Mouse (Mus musculus): ENCODE results near the gene Samd10. TPM values are rescaled to one million over a fixed set of nuclear protein-coding genes. Genes with fewer than 3 reads are reported as not detected.

Samd10 gene
- polyA plus RNA-seq, 1 experiment from 2014 or later: 12.4 TPM

GRCm38 (mm10) chr2:181582939-181583338, 16.1 kb downstream of the Samd10 start:
- Histone ChIP-seq H3K4me3 (no peak overlapping the region), H3K4me2 (no peak overlapping the region), H3K4me1 (replicated peaks) (peaks cover 28% of the 10 kb centered on the region), H3K27me3 (replicated peaks) (no peaks in the 10 kb centered on the region), H3K9ac (no peak overlapping the region), H3K9me3 (replicated peaks) (no peaks in the 10 kb centered on the region), H3K36me3 (peaks cover 43% of the 10 kb centered on the region), H3K27ac (ENCODE audit: poor library complexity, severe bottlenecking) (no peak overlapping the region)
- ATAC-seq (ENCODE audit: insufficient number of reproducible peaks, low FRiP score): no peak
- WGBS: 94% methylated on average over 1 of the region's 1 CpGs

- H3K4me1 ChIP-seq (replicated peaks): peaks cover 34% of the 10 kb centered on the region
- WGBS: 76% methylated on average over 2 of the region's 2 CpGs
- ATAC-seq (ENCODE audit: insufficient number of reproducible peaks, low FRiP score): no peak
- H3K27ac ChIP-seq (ENCODE audit: poor library complexity, severe bottlenecking): no peak overlapping the region
- peak overlapping the region; percentile 71 for H3K4me2 ChIP-seq
- no peak overlapping the region for H3K9ac ChIP-seq
- no peaks in the 10 kb centered on the region for H3K27me3 ChIP-seq (replicated peaks)
- H3K9me3 ChIP-seq (replicated peaks): no peaks in the 10 kb centered on the region
- H3K36me3 ChIP-seq: peaks cover 39% of the 10 kb centered on the region
- H3K4me3 ChIP-seq: no peak overlapping the region
These were observed 16.7 kb downstream of the Samd10 start for GRCm38 (mm10) chr2:181582358-181582757.

- ATAC-seq (ENCODE audit: insufficient number of reproducible peaks, low FRiP score): peak; percentile 86
These were observed 17.5 kb downstream of the Samd10 start for GRCm38 (mm10) chr2:181581402-181582120.

GRCm38 (mm10) chr2:181581016-181581401, 18.0 kb downstream of the Samd10 start:
- Histone ChIP-seq H3K27ac (ENCODE audit: poor library complexity, severe bottlenecking) (peak overlapping the region; percentile 96), H3K9me3 (replicated peaks) (no peaks in the 10 kb centered on the region), H3K9ac (peak overlapping the region; percentile 89), H3K4me2 (peak overlapping the region; percentile 71), H3K4me3 (peak overlapping the region; percentile 77), H3K4me1 (replicated peaks) (peaks cover 42% of the 10 kb centered on the region), H3K27me3 (replicated peaks) (no peaks in the 10 kb centered on the region), H3K36me3 (peaks cover 25% of the 10 kb centered on the region)
- peak; percentile 84 for ATAC-seq (ENCODE audit: insufficient number of reproducible peaks, low FRiP score)
- under 1% methylated on average over 11 of the region's 11 CpGs for WGBS

More at GRCm38 (mm10) chr2:181581402-181582120, 17.5 kb downstream of the Samd10 start:
- Histone ChIP-seq H3K9ac (peak overlapping the region; percentile 89), H3K4me1 (replicated peaks) (peaks cover 42% of the 10 kb centered on the region), H3K4me2 (peak overlapping the region; percentile 71), H3K27ac (ENCODE audit: poor library complexity, severe bottlenecking) (peak overlapping the region; percentile 96), H3K4me3 (peak overlapping the region; percentile 77), H3K9me3 (replicated peaks) (no peaks in the 10 kb centered on the region), H3K36me3 (peaks cover 31% of the 10 kb centered on the region), H3K27me3 (replicated peaks) (no peaks in the 10 kb centered on the region)
- WGBS: under 1% methylated on average over 49 of the region's 49 CpGs

- peaks cover 42% of the 10 kb centered on the region for H3K4me1 ChIP-seq (replicated peaks)
- H3K9ac ChIP-seq: peak overlapping the region; percentile 89
- no peaks in the 10 kb centered on the region for H3K9me3 ChIP-seq (replicated peaks)
- H3K27ac ChIP-seq (ENCODE audit: poor library complexity, severe bottlenecking): peak overlapping the region; percentile 96
- WGBS: 68% methylated on average over 5 of the region's 5 CpGs
- peak overlapping the region; percentile 77 for H3K4me3 ChIP-seq
- no peaks in the 10 kb centered on the region for H3K27me3 ChIP-seq (replicated peaks)
- ATAC-seq (ENCODE audit: insufficient number of reproducible peaks, low FRiP score): no peak
- H3K4me2 ChIP-seq: peak overlapping the region; percentile 71
- H3K36me3 ChIP-seq: peaks cover 18% of the 10 kb centered on the region
These were observed 18.8 kb downstream of the Samd10 start for GRCm38 (mm10) chr2:181580131-181580772.

- peak overlapping the region; percentile 46; the same call in 1 of the 2 replicates for H3K9ac ChIP-seq
- peaks cover 18% of the 10 kb centered on the region for H3K36me3 ChIP-seq
- H3K9me3 ChIP-seq (replicated peaks): no peaks in the 10 kb centered on the region
- no peak overlapping the region for H3K27ac ChIP-seq (ENCODE audit: poor library complexity, severe bottlenecking)
- peaks cover 42% of the 10 kb centered on the region for H3K4me1 ChIP-seq (replicated peaks)
- no peak overlapping the region for H3K4me3 ChIP-seq
- 86% methylated on average over 1 of the region's 1 CpGs for WGBS
- peak overlapping the region; percentile 71 for H3K4me2 ChIP-seq
- no peak for ATAC-seq (ENCODE audit: insufficient number of reproducible peaks, low FRiP score)
- no peaks in the 10 kb centered on the region for H3K27me3 ChIP-seq (replicated peaks)
These were observed 19.3 kb downstream of the Samd10 start for GRCm38 (mm10) chr2:181579681-181580080.

- WGBS: 46% methylated on average over 5 of the region's 5 CpGs
- H3K36me3 ChIP-seq: peaks cover 18% of the 10 kb centered on the region
- H3K9me3 ChIP-seq (replicated peaks): no peaks in the 10 kb centered on the region
- H3K4me2 ChIP-seq: peak overlapping the region; percentile 13
- H3K27me3 ChIP-seq (replicated peaks): no peaks in the 10 kb centered on the region
- no peak overlapping the region for H3K4me3 ChIP-seq
- peak overlapping the region; percentile 46; the same call in 1 of the 2 replicates for H3K9ac ChIP-seq
- H3K27ac ChIP-seq (ENCODE audit: poor library complexity, severe bottlenecking): peak overlapping the region; percentile 33; the same call in 1 of the 2 replicates
- ATAC-seq (ENCODE audit: insufficient number of reproducible peaks, low FRiP score): no peak
- H3K4me1 ChIP-seq (replicated peaks): peaks cover 42% of the 10 kb centered on the region
These were observed 20.0 kb downstream of the Samd10 start for GRCm38 (mm10) chr2:181578790-181579618.

- Histone ChIP-seq H3K9ac (no peak overlapping the region), H3K27me3 (replicated peaks) (no peaks in the 10 kb centered on the region), H3K4me2 (no peak overlapping the region; the same call in 1 of the 2 replicates), H3K9me3 (replicated peaks) (no peaks in the 10 kb centered on the region), H3K4me3 (no peak overlapping the region), H3K27ac (ENCODE audit: poor library complexity, severe bottlenecking) (no peak overlapping the region), H3K4me1 (replicated peaks) (peaks cover 42% of the 10 kb centered on the region), H3K36me3 (peaks cover 21% of the 10 kb centered on the region)
- no peak for ATAC-seq (ENCODE audit: insufficient number of reproducible peaks, low FRiP score)
- 48% methylated on average over 7 of the region's 7 CpGs for WGBS
These were observed 20.9 kb downstream of the Samd10 start for GRCm38 (mm10) chr2:181577981-181578581.

GRCm38 (mm10) chr2:181577126-181577525, 21.9 kb downstream of the Samd10 start:
- Histone ChIP-seq H3K27me3 (replicated peaks) (no peaks in the 10 kb centered on the region), H3K27ac (ENCODE audit: poor library complexity, severe bottlenecking) (no peak overlapping the region), H3K36me3 (peaks cover 30% of the 10 kb centered on the region), H3K4me3 (no peak overlapping the region), H3K9ac (no peak overlapping the region), H3K4me2 (no peak overlapping the region), H3K9me3 (replicated peaks) (no peaks in the 10 kb centered on the region), H3K4me1 (replicated peaks) (peaks cover 42% of the 10 kb centered on the region)
- 65% methylated on average over 2 of the region's 2 CpGs for WGBS
- ATAC-seq (ENCODE audit: insufficient number of reproducible peaks, low FRiP score): no peak

GRCm38 (mm10) chr2:181576613-181577012, 22.4 kb downstream of the Samd10 start:
- no peak overlapping the region for H3K27ac ChIP-seq (ENCODE audit: poor library complexity, severe bottlenecking)
- H3K4me3 ChIP-seq: no peak overlapping the region
- H3K36me3 ChIP-seq: peaks cover 35% of the 10 kb centered on the region
- no peaks in the 10 kb centered on the region for H3K27me3 ChIP-seq (replicated peaks)
- H3K9me3 ChIP-seq (replicated peaks): no peaks in the 10 kb centered on the region
- ATAC-seq (ENCODE audit: insufficient number of reproducible peaks, low FRiP score): no peak
- peaks cover 42% of the 10 kb centered on the region for H3K4me1 ChIP-seq (replicated peaks)
- WGBS: 75% methylated on average over 2 of the region's 2 CpGs
- no peak overlapping the region for H3K9ac ChIP-seq
- no peak overlapping the region for H3K4me2 ChIP-seq

All from heart, embryonic 12.5 days (tissue).